Mouse (Mus musculus): ENCODE data around the gene Mrps15.
"Not testable (repeated sequence)": the region's sequence is repeated elsewhere in the genome, so short reads cannot be mapped to it uniquely, and the experiment has no call there.

Gene Mrps15

DNA sequence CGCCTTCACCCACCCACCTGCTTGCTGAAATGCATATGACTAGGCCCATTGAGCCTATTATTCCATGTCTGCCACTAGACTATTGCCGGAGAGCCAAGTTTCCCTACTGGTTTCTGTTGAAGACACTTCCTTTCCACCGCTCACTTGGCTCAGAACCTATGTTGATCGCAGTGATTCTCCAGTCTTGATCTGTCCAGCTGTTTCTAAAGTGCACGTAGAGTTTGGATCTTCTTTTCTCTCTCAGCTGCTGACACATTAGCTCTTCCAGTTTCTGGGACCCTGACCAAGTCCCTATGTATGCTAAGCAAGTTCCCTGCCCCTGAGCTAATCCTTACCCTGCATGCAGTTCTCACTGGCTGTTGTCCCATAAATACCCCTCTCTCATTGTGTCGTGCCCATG, 31.1 kb downstream of the Mrps15 start:
- no peak for DNase-seq (ENCODE audit: low spot score in 2 of 2)

- DNase-seq (ENCODE audit: low spot score in 2 of 2), result no peak
Measured at GRCm38 (mm10) chr4:126079266-126079665, 32.5 kb downstream of the Mrps15 start.

GRCm38 (mm10) chr4:126081601-126082000, 34.9 kb downstream of the Mrps15 start:
- no peak for DNase-seq (ENCODE audit: low spot score in 2 of 2)

DNA sequence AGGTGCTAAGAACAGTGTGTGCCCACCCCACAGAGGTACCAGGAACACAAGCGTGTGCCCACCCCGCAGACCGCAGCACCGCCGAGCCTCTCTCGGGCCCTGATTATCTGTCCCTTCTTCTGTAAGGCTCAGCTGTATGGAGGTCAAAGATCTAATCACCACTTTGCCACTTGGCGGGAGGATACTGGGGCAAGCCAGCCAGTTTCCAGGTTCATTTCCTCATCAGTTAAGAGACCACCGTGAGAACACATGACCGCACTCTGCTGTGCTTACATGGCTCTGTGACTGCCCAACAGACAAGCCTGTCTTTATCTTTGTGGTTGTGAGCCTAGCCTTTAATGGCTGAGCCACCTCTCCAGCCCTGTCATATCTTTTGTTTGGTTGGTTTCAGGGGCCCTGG, 36.3 kb downstream of the Mrps15 start:
- no peak for DNase-seq (ENCODE audit: low spot score in 2 of 2)

GRCm38 (mm10) chr4:126084382-126084781, 37.7 kb downstream of the Mrps15 start:
- DNase-seq (ENCODE audit: low spot score in 2 of 2), result no peak

DNA sequence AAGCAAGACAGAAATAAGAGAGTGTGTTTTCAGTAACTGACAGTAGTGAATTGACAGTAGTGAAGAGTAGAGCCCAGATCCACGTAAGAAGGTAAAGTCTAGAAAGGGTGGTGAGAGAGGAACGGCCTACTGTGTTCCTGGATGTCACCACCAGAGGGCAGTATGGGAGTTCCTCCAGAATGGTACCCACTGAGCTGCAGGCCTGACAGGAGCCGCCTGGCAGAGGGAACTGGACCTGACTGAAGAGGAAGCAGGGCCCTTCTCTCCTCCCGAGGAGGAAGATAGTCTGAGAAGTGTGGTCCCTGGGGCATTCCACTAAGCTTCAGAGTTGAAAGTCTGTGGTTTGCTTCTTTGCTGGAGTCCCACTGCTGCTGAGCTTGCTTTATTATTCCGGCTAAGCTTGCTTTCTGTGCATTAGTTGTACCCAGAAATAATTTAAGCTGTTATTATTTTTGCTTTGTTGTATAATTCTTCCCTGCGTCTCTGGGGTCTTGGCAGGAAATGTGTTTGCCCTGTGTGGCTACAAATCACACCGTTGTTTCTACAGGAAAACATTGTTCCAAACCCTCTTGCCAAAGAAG, 39.4 kb downstream of the Mrps15 start:
- peak; percentile 57 to 71 for DNase-seq (ENCODE audit: low spot score in 2 of 2)

- DNase-seq (ENCODE audit: low spot score in 2 of 2), result no peak
Measured at GRCm38 (mm10) chr4:126090101-126090847, 43.5 kb downstream of the Mrps15 start.

- no peak for DNase-seq (ENCODE audit: low spot score in 2 of 2)
Measured at GRCm38 (mm10) chr4:126090848-126091124, 44.1 kb downstream of the Mrps15 start.

DNA sequence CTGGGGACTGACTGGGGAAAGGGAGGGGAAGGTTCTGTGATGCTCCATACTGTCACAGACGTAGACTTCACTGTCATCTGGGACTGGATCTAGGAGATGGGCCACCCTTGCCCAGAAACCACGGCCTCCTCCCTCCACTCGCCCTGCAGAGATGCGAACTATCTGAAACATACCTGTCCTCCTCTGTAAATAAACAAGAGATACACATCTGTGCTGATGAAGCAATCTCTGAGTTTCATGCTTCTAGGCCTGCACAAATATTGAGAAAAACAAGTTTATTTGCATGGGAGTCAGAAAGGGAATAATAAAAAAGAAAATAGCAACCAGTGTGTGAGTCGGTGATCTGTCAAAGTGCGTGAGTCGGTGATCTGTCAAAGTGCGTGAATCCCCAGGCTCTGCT, 45.1 kb downstream of the Mrps15 start:
- DNase-seq (ENCODE audit: low spot score in 2 of 2), result no peak

- not testable (repeated sequence) for DNase-seq (ENCODE audit: low spot score in 2 of 2)
Measured at GRCm38 (mm10) chr4:126095622-126096430, 49.1 kb downstream of the Mrps15 start.

- DNase-seq (ENCODE audit: low spot score in 2 of 2), result peak; percentile 97 to 98
Measured at GRCm38 (mm10) chr4:126096464-126097111, 49.9 kb downstream of the Mrps15 start, which contains the start of gene Lsm10. Gene Lsm10 (plus strand): TSS chr4:126096623.

GRCm38 (mm10) chr4:126097711-126098253, 51.1 kb downstream of the Mrps15 start:
- no peak for DNase-seq (ENCODE audit: low spot score in 2 of 2)

GRCm38 (mm10) chr4:126099365-126099764, 52.6 kb downstream of the Mrps15 start:
- DNase-seq (ENCODE audit: low spot score in 2 of 2), result no peak

GRCm38 (mm10) chr4:126100764-126101163, 54.0 kb downstream of the Mrps15 start:
- DNase-seq (ENCODE audit: low spot score in 2 of 2), result no peak

- peak; percentile 40 to 43 for DNase-seq (ENCODE audit: low spot score in 2 of 2)
Measured at GRCm38 (mm10) chr4:126102061-126102841, 55.5 kb downstream of the Mrps15 start.

- DNase-seq (ENCODE audit: low spot score in 2 of 2), result peak; percentile 79 to 86
Measured at GRCm38 (mm10) chr4:126103057-126103581, 56.4 kb downstream of the Mrps15 start.

- peak; percentile 93 to 94 for DNase-seq (ENCODE audit: low spot score in 2 of 2)
Measured at GRCm38 (mm10) chr4:126103590-126104068, 56.9 kb downstream of the Mrps15 start, which contains the start of gene Stk40. Gene Stk40 (plus strand): TSS chr4:126103957.

GRCm38 (mm10) chr4:126104261-126105075, 57.7 kb downstream of the Mrps15 start:
- peak in 1 of 2 experiments; percentile 18 for DNase-seq (ENCODE audit: low spot score in 2 of 2)

All from right cerebral cortex, postnatal 36 days (tissue).